In genomic region chr4:70399074-70399473, GRCm38 (mm10) we compare ENCODE assay signal across 23 mouse cellular contexts.
"Had no signal": no experiment of that assay in that cellular context is flagged by ENCODE, and none has a peak within 500 bp of the region (broad histone marks: within the 10 kb centered on the region; RNA-seq: fewer than 3 reads in every experiment).

No protein-coding gene starts in this region.

- H3K27ac ChIP-seq: layer of hippocampus, adult 2 months; limb, embryonic 10.5 days; limb, embryonic 13.5 days; liver, embryonic 12.5 days; liver, embryonic 15.5 days; lung, embryonic 15.5 days; midbrain, embryonic 10.5 days; midbrain, embryonic 13.5 days; stomach, embryonic 15.5 days had no signal

- H3K27me3 ChIP-seq: limb, embryonic 13.5 days; liver, embryonic 12.5 days; liver, embryonic 15.5 days; lung, embryonic 15.5 days; megakaryocyte, embryonic 14.5 days; midbrain, embryonic 13.5 days; stomach, embryonic 15.5 days had no signal

- ATAC-seq: liver, embryonic 12.5 days; midbrain, embryonic 13.5 days; midbrain, embryonic 16.5 days had no signal

- H3K4me3 ChIP-seq: layer of hippocampus, adult 2 months; limb, embryonic 10.5 days; limb, embryonic 13.5 days; liver, embryonic 12.5 days; liver, embryonic 15.5 days; lung, embryonic 15.5 days; megakaryocyte, embryonic 14.5 days; midbrain, embryonic 10.5 days; midbrain, embryonic 13.5 days; myocyte; stomach, embryonic 15.5 days had no signal

- H3K4me2 ChIP-seq: limb, embryonic 13.5 days; liver, embryonic 12.5 days; liver, embryonic 15.5 days; lung, embryonic 15.5 days; midbrain, embryonic 13.5 days; stomach, embryonic 15.5 days had no signal

- H3K4me1 ChIP-seq: limb, embryonic 10.5 days; liver, embryonic 12.5 days; liver, embryonic 15.5 days; lung, embryonic 15.5 days; midbrain, embryonic 10.5 days; midbrain, embryonic 13.5 days; stomach, embryonic 15.5 days had no signal

- H3K9ac ChIP-seq: limb, embryonic 13.5 days; liver, embryonic 12.5 days; liver, embryonic 15.5 days; lung, embryonic 15.5 days; midbrain, embryonic 13.5 days; stomach, embryonic 15.5 days had no signal

- H3K9me3 ChIP-seq: limb, embryonic 10.5 days; limb, embryonic 13.5 days; liver, embryonic 12.5 days; liver, embryonic 15.5 days; lung, embryonic 15.5 days; megakaryocyte, embryonic 14.5 days; midbrain, embryonic 10.5 days; midbrain, embryonic 13.5 days; stomach, embryonic 15.5 days had no signal

- DNase-seq: kidney, adult 9 months; kidney, postnatal 25 days; layer of hippocampus, adult 9-11 months; liver; lung, adult 18-20 months; lung, postnatal 10 days; lung, postnatal 36 days; retina, postnatal 1 day; right cerebral cortex, postnatal 25 days; spleen, adult 18-20 months; thymus, postnatal 36 days had no signal
